Mouse (Mus musculus): ENCODE results near the gene Cinp.
A peak's percentile ranks its signal among the peaks of the same experiment; 100 is the strongest.

The Cinp gene

DNA sequence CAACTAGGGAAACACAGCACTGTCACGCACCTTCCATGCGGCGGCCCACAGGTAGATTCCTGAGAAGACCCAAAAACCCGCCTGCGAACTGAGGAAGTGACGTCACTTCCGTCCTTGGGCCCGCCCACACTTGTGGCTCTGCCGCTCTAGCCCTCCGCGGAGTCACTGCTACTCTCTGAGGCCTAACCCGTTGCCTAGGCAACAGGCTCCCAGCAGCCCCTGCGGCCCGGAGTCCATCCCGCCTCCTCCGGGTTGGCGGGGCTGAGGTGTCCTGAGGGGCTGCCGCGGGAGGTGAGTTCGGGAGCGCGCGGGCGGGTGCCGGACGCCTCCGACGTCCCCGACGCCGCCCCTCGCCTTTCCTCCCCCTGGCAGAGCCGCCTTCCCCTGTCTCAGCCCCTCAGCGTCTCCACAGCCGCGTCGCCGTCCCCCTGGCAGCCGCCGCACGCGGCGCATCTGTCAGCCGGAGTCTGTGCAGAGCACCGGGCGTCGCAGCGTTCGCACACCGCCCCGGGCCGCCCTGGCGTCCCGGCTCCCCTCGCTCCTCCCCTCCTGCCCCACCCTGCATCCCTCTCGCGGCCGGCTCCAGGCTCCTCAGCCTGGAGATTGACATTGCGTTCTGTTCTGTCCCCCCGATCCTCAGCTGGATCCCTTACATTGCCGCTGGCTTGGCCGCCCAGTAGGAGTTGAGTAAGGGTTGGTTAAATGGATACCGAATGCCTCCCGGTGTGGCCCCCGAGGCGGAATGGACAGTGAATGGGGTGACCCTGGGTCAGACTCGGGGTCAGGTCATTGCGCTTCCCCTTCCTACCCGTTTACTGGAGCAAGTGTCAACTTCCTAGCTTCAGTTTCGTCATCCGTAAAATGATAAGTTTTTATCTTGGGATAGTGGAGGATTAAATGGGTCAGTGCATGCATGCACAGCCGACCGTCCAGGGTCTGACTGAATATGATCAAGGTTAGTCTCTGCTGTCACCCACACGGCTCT is at the start of gene Cinp, which contains the start of gene Tecpr2:
TSS of gene Cinp (minus strand) at position 110 of the 985 bp plus-strand sequence.
TSS of gene Tecpr2 (plus strand) at position 229 of the 985 bp plus-strand sequence.
- DNase-seq (ENCODE audit: low read depth, low spot score): peak; percentile 99

GRCm38 (mm10) chr12:110937496-110937895 is 48.6 kb upstream of the Cinp start:
- DNase-seq (ENCODE audit: low read depth, low spot score): no peak

GRCm38 (mm10) chr12:110935983-110936620 is 47.2 kb upstream of the Cinp start:
- DNase-seq (ENCODE audit: low read depth, low spot score): peak; percentile 73

GRCm38 (mm10) chr12:110932820-110933219 is 43.9 kb upstream of the Cinp start:
- DNase-seq (ENCODE audit: low read depth, low spot score): no peak

GRCm38 (mm10) chr12:110921572-110921971 is 32.6 kb upstream of the Cinp start:
- DNase-seq (ENCODE audit: low read depth, low spot score): no peak

GRCm38 (mm10) chr12:110920254-110920653 is 31.3 kb upstream of the Cinp start:
- no peak for DNase-seq (ENCODE audit: low read depth, low spot score)

DNA sequence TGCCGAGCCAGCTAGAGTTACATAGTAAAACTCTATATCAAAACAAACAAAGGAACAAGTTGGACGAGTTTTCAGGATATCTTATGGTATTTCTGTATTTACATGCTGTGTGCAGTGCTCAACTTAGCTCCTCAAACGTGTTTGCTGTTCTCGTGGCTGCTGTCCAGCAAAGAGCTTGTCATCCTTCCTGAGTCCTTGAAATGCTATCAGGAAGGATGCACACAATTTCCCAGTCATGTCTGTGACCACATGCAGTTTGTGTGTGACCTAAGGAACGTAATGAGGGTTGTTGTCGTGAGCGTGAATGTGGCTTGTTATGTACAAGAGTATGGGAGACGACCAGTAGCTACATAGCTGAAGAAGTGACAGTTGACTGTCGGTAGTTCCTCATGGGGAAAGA is 26.8 kb upstream of the Cinp start:
- DNase-seq (ENCODE audit: low read depth, low spot score): no peak

- no peak for DNase-seq (ENCODE audit: low read depth, low spot score)
Measured at GRCm38 (mm10) chr12:110909962-110910361, 21.0 kb upstream of the Cinp start.

- DNase-seq (ENCODE audit: low read depth, low spot score): no peak
Measured at GRCm38 (mm10) chr12:110907845-110908244, 18.9 kb upstream of the Cinp start.

DNA sequence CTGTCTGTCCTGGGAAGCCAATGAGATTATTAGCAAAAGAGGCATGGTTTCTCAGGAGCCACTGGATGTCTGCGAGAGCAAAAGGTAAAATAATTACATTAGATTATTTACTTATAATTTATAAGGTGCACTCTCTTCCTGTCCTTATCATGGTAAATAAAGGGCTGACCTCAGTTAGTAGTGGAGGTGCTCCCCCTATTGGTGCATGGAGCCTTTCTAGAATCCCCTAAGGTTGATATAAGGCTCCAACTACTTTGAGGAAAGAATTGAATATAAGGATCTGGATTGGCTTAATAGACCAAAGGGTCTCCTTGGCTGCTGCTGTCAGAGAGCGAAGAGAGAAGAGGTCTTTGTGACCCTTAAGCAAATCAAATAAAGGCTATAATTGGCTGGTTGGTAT is 14.6 kb upstream of the Cinp start:
- no peak for DNase-seq (ENCODE audit: low read depth, low spot score)

GRCm38 (mm10) chr12:110902106-110902505 is 13.2 kb upstream of the Cinp start:
- no peak for DNase-seq (ENCODE audit: low read depth, low spot score)

- DNase-seq (ENCODE audit: low read depth, low spot score): no peak
Measured at GRCm38 (mm10) chr12:110891887-110892286, 2.9 kb upstream of the Cinp start.

GRCm38 (mm10) chr12:110888606-110889005 is 339 bp downstream of the Cinp start:
- no peak for DNase-seq (ENCODE audit: low read depth, low spot score)

DNA sequence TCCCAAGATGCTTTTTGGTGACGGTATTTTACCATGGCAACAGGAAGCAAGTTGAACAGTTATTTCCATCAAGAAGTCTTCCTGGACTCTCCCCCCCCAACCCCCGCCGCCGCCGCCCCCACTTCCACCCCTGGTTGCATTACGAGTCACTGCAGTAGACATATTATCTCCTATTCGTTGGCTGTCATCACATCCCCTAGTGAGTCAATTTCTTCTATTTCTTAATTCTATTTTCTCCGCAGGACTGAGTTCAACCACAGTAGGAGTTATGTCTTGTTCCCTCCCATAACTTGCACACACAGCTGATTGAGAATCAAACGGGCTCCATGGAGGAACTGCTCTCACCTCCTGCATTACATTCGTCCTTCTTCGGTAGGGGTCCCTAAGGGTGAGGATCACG is 839 bp downstream of the Cinp start:
- no peak for DNase-seq (ENCODE audit: low read depth, low spot score)

GRCm38 (mm10) chr12:110885251-110885650 is 3.7 kb downstream of the Cinp start:
- DNase-seq (ENCODE audit: low read depth, low spot score): no peak

DNA sequence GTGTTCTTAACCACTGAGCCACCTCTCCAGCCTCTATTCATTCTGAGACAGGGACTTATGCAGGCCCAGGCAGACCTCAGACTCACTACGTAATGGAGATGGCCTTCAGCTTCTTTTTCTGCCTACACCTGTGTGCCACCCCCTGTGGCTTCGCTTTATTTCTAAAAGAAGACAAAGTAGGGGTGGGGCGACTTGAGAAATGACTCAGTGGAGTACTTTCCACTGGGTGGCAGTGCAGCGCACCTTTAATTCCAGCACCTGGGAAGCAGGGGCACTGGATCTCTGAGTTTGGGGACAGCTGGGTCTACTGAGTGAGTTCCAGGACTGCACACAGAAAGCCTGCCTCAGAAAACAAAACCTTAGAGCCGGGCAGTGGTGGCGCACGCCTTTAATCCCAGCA is 6.7 kb downstream of the Cinp start:
- peak; percentile 93 for DNase-seq (ENCODE audit: low read depth, low spot score)

DNA sequence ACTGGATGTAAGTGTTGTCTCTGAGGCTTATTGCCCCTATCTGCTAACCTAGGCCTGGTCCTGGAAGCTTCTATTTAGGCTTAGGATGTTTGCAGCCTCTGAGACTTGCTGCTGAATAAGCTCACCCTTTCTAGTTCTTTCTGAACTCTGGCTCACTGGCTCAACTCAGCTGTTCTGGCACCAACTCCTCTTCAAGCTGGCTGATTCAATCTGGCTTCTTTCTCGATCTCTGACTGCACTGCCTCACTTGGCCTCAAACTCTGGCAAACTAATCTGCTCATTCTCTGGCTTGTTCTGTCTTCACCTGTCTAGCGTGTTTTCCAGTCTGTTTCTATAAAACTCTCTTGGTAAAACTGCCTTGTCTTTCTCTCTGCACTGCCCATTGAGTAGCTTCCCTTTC is 13.6 kb downstream of the Cinp start:
- DNase-seq (ENCODE audit: low read depth, low spot score): no peak

GRCm38 (mm10) chr12:110871247-110871646 is 17.7 kb downstream of the Cinp start:
- DNase-seq (ENCODE audit: low read depth, low spot score): no peak

GRCm38 (mm10) chr12:110870107-110870506 is 18.8 kb downstream of the Cinp start:
- no peak for DNase-seq (ENCODE audit: low read depth, low spot score)

- DNase-seq (ENCODE audit: low read depth, low spot score): no peak
Measured at GRCm38 (mm10) chr12:110865989-110866388, 23.0 kb downstream of the Cinp start.

GRCm38 (mm10) chr12:110865571-110865970 is 23.4 kb downstream of the Cinp start:
- no peak for DNase-seq (ENCODE audit: low read depth, low spot score)

- DNase-seq (ENCODE audit: low read depth, low spot score): no peak
Measured at GRCm38 (mm10) chr12:110864008-110864407, 24.9 kb downstream of the Cinp start.

GRCm38 (mm10) chr12:110861256-110861655 is 27.7 kb downstream of the Cinp start:
- DNase-seq (ENCODE audit: low read depth, low spot score): peak; percentile 47

Measured in ES-CJ7 (cell line).